Mouse (Mus musculus) T-cell, adult 2 months (primary cell): Measurements from ENCODE around the gene Ppm1b.

ENCODE experiments used
- DNase-seq: peaks from one replicate; pipeline ENCODE4 v3.0.0; 2022; ENCODE audit warnings: low spot score

Gene Ppm1b

DNA sequence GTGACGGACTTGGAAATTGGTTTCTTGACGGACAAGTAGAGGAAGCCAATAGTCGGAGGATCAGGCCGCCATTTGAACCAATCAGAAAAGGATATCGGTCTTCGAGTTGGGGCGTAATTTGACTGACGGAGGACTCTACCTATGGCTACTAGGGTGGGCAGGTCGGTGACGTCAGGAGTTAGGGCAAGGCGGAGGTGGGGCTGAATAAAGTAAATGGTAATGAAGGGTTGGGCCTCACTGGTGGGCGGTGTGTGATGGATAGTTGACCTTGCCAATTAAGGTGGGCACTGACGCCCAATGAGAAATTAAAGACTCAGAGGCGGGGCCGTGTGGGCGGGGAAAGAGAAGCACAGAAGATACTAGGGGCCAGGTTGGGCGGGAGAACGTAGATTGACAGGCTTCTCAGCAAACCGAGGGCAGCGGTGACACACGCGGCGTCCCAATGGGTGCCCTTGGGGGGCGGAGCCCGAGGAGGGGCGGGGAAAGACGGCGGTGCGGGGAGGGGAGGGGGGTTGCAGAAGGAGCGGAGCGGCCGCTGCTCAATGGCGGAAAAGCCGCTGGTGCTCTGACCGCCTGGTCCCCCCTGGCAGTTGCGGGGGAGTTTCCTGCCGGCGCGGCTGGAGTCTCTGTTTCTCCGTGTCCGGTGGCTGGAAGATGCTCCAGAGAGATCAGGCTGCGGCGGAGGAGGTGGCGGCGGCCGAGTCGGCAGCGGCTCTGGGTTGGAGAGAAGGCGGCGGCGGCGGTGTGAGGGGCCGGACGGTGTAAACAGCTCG is 1.1 kb downstream of the Ppm1b start:
- DNase-seq: peak; percentile 100

DNA sequence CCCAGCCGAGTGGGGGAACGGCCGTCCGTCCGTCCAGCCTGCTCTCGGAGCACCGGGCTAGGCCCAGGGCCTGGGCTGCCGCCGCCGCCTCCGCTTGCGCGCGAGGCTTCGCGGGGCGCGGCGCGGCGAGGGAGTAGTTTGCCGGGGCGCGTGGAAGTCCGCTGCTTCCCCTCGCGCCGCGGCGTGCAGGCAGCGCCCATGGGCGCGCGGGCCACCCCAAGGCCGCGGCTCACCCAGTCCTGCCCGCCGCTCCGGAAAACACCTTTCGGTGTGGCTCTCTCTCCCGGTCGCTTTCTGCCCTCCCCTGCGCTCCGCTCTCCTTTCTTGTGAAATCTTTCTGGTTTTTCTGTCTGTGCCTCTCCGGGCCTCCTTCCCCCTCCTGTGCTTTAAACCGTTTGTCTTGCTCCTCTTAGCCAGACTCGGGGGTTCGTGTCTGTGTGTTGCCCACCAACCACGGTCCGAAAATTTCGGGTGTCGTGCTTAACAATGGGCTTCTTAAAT is 1.9 kb downstream of the Ppm1b start:
- DNase-seq: peak; percentile 53

DNA sequence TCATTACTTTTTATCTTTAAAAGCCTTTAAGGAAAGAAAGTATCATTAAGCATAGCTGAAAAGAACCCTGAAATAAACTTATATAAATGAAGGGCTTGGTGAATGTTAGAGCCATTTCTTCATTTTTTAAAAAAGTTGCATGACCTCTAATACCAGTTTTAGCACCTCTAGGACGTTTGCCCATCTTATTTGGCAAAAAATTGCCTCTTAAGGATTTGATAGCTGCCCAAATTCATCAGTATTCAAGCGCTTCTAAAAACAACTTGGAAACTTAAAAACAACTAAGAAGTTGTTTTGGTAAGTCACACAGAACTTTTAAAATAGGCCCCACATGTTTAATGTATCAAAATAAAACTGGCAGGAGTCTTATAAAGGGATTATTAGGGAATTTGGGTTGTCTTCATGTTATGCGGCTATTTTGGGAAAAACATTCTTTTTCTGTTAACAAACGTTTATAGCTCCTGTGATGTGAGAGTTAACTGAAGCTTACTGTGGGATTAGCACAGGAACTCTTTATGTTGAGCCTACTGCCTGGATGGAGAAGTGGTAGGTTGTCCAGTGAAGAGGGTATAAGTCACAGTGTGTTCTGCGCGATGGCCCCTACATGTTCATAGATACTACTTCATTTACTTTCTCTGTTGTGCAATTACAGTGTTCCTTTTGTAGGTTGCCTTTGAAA is 2.6 kb downstream of the Ppm1b start:
- no peak for DNase-seq

DNA sequence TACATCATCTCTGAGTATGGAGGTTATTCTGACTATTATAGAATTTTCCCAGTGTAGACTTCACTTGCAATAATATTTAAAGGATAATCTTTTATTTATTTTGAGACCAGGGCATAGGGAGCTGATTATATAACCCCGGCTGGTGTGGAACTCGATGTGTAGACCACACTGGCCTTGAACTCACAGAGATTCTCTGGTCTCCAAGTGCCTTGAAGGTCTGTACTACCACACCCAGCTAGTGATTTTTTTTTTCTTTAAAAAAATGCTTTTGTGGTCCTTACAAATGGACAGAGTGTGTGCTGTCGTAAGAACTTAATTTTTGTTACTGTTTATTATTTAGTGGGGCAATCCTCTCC is 3.1 kb downstream of the Ppm1b start:
- no peak for DNase-seq

DNA sequence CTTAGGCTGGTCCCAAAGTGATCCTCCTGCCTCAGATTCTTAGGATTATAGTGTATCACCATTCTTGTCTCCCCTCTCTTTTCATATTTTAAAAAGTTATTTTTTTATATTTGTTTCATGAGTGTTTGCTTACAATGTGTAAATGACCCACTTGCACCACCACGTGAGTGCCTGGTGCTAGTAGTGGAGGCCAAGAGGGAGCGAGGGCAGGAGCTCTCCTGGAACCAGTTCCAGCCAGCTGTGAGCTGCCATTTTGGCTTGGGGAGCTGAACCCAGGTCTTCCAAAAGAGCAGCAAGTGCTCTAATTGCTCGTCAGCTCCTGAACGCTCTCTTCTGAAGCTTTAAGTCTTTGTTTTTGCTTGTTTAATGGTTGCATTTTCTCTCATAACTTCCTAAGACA is 3.6 kb downstream of the Ppm1b start:
- DNase-seq: no peak

DNA sequence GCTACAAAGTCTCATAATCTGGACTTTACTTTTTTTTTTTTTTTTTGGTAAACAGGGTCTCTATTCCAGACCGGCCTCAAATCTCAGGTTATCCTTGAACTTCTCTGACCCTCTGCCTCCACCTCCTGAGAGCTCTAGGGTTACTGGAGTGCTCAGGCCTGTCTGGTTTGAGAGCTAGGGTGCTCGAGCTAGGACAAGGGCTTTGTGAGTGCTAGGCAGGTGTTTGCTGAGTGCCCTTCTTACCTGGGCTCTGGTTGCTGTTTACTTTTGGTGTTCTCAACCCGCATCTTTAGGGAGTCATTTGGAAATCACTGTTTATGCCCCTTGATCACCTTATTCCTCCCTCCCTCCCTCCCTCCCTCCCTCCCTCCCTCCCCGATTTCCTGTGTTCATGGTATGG is 5.5 kb downstream of the Ppm1b start:
- no peak for DNase-seq

DNA sequence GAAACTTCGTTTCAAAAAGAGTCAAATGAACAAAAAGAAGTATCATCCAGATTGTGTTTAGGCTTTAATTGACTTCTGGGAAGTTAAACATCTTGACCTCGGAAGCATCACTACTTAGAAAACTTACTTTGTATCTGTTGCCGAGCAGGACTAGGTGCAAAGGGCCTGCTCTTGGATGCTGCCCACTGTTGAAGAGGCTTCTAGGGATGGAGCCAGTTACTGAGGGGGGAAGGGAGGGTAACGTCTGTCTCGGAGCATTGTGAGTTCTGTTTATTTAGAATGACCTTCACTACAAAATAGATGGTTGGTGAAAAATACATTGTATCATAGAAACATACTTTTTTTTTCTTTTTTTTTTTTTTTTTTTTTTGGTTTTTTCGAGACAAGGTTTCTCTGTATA is 7.1 kb downstream of the Ppm1b start:
- DNase-seq: no peak

DNA sequence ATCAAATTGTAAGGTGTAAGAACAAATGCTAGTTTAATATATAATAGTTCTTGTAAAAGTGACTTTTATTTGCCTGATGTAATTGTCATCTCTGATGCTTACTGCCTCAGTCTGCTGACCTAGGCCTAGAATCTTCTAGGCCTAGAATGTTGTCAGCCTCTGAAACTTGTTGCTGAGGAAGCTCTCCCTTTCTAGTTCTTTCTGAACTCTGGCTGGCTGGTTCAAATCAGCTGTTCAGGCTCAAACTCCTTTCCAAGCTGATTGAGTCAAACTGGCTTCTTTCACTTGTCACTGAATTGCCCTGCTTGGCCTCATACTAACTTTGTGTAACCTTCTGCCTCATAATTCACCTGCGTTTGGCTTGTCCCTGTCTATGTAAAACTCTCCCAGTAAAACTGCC is 9.7 kb downstream of the Ppm1b start:
- DNase-seq: no peak

DNA sequence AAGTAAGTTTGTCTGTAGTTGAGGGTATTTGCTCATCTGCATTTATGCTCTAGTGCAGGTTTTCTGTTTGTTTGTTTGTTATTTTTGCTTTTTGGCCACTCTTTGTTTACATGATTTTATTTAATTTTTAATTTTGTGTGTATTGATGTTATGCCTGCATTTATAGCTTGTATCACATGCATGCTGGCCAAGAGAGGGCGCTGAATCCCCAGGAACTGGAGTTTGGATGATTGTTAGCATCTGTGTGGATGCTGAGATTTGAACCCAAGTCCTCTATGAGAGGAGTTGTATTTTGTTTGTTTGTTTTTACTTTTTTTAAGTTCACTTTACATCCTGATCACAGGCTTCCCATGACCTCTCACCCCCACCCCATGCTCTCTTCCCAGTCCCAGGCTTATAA is 10.5 kb downstream of the Ppm1b start:
- DNase-seq: no peak

DNA sequence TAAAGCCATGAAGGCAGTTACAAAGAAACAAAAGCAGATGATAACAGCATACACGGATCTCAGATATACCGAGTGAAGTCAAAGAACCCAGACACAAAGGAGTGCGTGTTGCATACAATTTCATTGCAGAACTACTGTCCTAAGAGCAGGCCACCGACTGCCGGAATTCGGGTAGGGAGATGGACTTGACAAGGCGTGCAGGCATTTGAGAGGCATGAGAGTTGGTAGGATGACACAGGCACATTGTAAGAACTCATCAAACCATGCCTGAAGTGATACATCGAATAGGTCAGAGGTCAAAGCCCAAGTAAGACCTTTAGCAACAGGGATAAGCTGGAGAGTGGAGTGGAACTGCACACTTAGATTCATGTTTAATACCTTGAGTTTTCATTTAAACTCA is 13.4 kb downstream of the Ppm1b start:
- DNase-seq: no peak

DNA sequence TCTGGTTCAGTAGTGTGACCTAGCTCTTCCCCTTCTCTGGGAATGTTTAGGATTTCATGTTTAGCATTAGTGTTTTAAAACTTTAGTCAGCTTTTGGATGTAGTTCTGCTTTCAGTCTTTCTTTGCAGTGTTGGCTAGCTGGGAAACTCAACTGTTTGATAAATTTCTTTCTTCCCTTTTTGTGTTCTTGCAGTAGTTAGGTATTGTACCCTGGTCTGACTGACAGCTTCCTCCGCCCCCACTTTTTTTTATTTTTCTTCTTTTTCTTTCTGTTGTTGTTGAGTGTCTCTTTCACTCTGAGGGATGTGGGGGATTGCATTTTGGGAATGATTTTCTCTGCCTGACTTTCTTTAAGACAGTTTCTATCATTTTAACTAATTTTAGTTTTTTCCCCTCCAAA is 25.2 kb downstream of the Ppm1b start:
- DNase-seq: no peak

DNA sequence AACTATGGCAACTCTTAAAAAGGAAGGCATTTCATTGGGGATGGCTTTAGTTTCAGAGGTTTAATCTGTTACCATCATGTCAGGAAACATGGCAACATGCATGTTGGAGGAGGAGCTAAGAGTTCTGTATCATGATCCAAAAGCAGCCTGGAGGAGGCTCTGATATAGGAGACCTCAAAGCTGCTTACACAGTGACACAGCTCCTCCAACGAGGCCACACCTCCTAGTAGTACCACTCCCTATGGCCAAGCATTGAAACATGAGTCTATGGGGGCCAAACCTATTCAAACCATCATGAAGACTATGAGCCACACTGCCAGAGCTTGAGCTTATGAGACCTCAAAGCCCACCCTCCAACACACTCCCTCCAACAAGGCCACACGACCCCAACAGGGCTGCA is 26.2 kb downstream of the Ppm1b start:
- DNase-seq: no peak

DNA sequence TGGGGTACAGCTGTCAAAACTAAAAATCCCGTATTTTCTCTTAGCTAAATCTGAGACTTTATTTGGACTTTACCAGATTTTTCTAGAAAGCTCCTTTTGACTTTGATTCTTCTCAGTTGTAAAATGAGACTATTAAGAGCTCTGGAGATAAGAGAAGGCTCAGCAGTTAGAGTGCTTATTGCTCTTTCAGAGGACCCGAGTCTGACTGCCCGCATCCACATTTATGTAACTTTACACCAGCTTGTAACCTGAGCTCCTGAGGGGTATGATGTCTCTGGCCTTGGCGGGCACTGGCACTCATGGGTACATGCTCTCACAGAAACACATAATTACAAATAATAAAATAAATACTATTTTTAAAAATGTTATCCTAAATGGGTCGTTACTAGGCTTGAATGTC is 29.8 kb downstream of the Ppm1b start:
- DNase-seq: no peak

DNA sequence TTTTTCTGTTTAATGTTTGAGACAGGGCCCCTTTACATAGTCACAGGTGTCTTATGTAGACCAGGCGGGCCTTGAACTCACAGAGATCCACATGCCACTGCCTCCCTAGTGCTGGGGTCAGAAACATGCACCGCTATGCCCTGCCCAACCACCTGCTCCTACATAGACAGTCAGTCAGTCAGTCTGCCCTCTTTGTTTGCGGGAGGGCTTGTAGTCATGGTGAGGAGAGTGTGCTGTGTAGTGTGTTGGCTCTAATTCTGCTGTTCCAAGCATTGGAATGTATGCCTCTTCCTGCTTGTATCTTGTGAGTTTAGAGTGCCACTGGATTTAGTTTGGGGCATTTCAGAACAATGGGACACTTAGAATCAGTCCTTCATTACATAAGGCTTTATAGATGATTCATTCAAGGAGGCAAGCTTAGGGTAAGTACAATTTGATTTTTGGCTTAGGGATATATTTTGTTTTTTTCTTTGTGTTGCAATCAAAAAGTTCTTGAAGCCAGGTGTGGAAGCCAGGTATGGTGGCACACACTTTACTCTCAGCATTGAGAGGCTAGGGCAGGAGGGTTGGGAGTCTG is 31.4 kb downstream of the Ppm1b start:
- DNase-seq: no peak

DNA sequence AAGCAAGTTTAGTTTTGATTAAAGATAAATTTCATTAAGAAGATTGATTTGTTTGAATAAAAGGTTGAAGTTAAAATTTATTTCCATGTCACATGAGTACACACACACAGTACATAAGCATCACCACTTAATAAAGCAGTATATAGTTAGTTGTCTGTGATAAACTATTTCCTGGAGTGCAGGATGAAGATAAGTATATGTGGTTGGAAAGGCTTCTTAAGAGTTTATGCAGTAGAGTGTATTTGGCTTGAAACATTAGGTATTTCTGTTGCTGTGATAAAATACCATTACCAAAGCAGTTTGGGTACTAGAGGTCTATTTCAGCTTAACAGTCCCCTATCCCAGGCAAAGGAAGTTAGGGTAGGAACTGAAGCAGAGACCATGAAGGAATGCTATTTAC is 32.0 kb downstream of the Ppm1b start:
- no peak for DNase-seq

DNA sequence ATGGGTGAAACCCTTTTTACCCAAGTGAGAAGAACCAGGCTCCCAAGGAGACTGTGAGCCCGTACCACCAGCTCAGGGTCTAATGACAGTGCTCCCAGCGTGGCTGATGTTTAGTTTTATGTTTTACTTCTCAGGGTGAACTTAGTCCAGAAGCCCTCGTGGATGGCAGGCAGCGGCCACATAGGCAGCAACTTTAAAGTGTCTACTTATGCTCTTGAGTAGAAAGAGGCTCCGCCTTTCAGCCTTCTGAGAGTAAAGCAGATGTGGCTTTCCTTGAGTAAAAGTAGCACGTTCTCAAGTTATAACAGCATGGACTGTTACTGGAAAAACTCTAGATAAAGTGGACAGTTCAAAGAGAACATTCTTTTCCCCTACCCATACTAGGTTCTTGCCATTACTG is 39.3 kb downstream of the Ppm1b start:
- DNase-seq: no peak

DNA sequence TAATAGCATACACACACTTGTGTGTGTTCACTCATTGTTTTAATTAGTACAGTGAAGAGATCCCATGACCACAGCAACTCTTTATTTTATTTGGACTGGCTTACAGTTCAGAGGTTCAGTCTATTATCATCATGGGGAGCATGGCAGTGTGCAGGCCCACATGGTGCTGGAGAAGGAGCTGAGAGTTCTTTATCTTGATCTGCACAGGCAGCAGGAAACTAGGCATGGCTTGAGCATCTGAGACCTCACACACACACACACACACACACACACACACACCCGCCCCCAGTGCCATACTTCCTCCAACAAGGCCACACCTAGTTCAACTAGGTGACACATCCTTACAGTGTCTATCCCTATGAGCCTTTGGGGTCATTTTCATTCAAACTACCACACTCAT is 41.1 kb downstream of the Ppm1b start:
- DNase-seq: peak; percentile 19

DNA sequence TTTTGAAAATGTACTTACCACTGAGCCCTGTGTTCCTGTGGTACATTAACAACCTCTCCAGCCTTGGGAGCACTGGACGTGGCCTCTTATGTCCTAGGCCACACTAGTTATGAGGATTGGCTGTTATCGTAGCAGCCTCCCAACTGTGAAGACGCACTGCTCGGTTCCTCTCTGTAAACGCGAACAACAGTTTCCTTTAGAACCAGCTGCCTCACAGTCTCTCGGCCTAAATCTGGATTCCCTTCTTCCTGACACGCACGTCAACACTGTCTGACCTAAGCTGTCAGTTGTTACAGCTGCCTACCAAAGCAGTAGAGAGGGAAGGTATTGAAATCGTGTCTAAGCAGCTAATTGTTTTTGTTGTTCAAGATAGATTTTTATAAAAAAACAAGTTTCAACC is 43.1 kb downstream of the Ppm1b start:
- no peak for DNase-seq

DNA sequence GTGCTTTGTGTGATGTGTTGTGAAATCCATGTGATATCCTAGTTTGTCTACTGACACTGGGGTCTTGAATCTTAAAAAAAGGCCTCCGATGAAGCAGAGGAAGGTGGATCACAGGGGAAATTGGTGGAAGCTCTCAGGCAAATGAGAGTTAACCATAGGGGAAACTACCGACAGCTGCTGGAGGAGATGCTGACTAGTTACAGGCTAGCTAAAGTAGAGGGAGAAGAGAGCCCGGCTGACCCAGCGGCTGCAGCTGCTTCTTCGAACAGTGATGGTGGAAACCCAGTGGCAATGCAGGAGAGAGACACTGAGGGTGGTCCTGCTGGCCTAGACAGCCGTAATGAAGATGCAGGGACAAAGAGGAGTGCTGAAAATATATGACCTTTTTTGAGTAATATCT is 56.9 kb downstream of the Ppm1b start:
- no peak for DNase-seq

DNA sequence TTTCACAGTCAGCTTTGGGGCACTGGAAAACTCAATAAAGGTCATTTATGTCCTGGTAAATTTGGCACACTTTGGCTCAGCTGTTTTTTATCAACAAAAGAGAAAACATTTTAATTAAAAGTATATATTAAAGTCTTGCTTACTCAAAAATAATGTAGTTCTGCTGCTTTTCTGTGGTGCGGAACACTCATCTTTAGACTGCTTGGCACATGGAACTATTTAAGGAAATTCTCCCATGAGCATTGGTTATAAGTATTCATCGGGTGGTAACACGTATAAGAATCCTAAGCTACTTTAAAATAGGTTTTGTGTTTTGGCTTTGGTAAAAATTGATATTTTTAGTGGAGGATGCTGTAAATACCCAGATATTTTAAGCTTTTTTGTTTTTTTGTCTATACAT is 58.1 kb downstream of the Ppm1b start:
- DNase-seq: no peak

DNA sequence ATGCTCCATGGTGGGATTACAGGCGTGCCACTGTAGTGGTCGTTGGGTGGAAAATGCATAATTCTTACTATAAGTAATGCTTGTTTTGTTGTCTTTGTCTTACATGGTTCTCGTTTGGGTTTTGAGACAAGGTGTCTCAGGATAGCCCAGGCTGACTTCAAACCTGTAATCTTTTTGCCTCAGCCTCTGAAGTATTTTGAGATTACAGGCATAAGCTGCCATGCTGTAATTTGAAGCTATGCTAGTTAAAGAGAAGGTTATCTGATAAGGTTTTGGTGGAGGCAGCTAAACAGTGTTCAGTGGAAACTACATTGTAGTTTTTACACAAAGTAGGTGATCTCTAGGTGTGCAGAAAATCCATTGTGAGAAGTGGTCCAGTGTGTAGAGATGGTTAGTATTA is 61.8 kb downstream of the Ppm1b start:
- no peak for DNase-seq

DNA sequence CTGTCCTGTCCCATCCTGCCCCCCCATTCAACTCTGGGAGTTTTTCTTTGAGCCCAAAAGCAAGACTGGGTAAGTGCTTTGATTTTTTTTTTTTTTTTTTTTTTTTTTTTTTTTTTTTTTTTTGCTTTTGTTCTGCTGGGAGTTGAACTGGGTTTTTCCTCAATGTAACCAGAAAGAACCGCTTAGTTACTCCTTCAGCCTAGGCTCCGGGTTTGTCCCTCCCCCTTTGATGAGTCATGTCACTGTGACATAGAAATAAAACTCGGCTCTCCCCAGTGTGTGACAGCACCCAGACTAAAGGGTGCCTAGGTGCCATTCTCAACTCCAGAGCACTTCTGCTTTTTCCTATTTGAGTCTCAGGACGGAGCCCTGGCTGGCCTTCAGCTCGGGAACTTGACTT is 62.3 kb downstream of the Ppm1b start:
- DNase-seq: no peak

DNA sequence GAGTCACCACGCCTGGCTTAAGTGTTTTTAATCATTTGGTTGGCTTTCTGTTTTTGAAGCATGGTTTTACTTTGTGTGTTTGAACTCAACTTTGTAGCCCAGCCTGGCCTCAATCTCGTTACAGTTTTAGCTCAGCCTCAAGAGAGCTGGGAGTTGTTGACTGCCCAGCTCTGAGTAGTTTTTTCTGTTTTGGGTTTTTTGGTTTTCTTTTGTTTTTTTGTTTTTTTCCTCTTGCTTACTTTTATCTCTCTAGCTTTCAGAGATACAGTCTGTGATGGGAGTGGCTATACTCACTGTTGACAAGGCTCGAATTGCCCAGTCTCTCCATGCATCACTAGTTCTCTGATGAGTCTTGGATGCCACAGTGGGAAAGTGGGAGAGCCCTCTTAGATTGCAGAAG is 63.8 kb downstream of the Ppm1b start:
- no peak for DNase-seq
